Mouse (Mus musculus): Measurements from ENCODE around the gene Sirt4.

The Sirt4 gene

DNA sequence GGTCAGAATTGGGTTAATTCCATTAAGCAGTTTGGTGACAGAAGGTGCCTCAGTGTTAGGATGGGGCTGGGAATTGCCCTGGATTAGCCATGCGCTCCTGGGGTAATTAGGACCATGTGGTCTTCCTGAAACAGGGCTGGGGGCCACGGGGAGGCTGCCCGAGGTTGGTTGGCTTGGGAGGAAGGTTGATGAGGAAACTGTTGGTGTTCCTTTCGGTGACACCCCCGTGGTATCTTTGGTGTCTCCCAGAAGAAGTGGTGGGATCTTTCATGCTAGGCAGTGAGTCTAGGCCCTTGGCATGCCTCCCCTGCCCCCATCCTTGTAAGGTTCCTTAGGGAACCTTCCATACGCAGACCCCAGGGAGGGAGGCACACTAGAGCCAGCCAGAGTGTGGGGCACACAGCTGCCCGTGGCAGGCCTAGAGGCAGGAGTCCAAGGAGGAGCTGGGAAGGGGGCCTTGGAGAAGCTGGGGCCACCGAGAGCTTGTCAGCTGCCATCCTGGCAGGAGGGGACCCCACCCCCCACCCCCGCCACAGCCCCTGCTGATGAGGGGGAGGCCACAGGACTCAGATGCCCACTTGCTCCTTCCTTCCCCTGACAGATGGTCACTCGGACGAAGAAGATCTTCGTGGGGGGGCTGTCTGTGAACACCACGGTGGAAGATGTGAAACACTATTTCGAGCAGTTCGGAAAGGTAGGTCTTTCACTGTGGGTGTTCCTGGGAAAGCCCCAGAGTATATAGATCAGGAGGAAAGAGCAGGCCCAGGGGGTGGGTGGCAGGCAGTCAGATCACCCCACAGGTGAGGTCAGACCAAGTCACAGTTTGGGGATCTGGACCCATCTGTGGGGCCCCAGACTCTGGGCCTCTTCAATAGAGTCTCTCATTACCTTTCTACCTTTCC is 49.4 kb downstream of the Sirt4 start:
- no peak for DNase-seq (ENCODE audit: extremely low read depth, low read depth)

DNA sequence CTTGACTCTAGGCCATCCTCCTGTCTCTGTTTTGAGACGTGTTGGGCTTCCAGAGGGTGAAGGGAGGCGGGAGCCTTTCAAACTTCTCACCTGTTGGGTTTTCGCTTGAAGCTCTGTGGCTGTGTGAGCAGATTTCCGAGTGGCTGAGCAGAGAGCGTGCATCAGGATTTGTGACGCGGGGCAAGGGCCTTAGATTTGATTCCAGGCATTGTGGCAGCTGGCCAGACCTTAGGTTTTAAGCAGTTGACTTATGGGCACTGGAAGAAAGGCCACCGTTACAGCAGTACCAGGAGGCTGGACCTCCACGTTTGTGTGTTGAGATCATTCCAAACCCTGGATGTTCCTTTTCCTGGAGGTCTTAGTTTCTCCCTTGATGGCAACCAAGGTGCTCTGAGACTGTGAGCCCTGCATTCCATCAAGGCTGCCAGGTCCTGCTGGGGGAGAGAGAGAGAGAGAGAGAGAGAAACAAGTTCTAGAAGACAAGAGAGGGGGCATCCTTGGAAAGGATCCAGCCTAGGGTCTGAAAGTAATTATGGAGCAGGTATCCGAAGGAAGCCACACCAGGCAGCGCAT is 50.2 kb downstream of the Sirt4 start:
- DNase-seq (ENCODE audit: extremely low read depth, low read depth), result no peak

DNA sequence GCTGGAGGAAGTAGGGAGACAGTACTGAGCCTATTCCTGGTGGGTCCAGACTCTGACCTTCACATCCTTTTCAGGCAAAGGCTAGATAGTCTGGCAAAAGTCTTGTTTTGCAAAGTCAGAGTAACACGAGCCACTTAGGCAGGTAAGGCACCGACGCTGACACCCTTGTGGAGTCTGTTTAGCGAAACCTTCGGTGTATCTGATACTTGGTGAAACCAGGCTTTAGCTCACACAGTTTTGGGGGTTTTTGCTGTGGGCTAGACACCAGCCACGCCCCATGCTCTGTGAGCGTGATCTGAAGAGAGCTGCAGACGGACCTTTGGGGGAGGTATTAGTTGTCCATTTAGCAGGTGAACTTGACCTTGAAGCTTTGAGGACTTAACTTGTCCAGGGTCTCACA is 51.3 kb downstream of the Sirt4 start:
- DNase-seq (ENCODE audit: extremely low read depth, low read depth), result no peak

DNA sequence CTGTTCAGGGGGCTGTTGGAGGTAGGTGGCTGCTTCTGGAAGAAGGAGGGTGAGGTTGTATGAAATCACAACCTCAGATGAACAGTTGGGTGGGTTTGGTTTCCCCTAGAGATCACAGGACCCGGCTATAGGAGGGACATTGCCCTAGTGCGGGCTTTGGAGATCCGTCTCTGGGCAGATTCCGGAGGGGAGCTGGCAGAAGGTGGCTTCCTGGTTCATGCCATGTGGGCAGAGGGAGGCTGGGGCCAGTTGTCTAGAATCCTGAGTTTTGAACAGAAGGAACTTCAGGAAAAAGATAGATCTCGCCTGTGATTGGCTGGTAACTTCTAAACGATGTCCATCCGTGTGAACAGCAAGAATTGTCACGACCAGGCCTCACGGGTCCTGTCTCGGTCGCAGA is 52.1 kb downstream of the Sirt4 start:
- no peak for DNase-seq (ENCODE audit: extremely low read depth, low read depth)

DNA sequence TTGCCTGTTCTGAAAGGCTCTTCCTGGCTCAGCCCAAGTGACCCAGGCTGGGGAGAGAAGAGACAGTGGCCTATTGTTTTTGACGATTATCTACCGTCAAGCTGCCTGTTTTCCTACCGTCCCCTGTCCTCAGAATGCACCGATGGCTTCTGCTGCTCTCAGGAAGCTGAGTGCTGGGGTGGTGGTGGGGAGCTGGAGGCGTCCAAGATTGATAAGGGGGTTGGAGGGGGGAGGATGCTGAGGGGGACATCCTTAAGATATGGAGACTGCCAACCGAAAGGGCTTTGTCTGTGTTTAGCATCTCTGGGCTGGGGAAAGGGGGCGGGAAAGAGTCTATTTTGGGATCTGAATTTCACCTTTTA is 52.6 kb downstream of the Sirt4 start:
- no peak for DNase-seq (ENCODE audit: extremely low read depth, low read depth)

DNA sequence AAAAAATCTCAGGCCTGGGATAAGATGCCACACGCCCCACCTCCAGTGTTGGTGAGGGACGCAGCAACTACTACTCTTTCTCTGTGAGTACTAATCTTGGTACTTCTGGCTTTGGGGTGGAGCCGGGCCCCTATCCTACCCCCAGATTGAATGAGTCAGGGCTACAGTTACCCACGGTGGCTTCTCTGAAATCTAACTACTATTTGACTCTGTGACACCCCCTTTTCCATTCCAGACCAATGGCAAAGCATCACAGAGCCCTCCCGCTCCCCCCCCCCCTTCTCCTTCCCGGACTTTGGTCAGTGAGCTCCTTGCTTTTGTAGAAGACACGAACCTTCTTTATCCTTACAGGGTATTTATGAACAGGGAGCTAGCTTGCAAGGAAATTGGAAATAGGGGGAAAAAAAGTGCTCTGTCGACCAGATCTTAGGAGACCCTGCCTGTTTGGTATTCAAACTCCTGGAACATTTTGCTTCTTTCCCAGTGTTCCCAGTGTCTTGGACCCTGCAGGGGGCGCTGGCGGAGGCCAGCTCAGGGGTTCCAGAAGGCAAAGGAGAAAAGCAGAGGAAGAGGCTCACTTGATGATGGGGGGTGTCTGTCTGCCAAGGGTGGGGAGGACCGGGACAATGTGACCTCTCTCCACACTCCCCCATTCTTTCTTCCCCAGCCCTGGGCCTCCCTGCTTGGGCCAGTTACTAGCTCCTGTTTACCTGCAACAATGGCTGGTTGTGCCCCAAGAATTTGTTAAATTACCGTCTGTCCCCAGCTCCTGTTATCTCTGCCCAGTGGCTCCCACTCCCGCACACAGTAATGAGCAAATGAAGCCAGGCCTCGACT is 53.2 kb downstream of the Sirt4 start:
- DNase-seq (ENCODE audit: extremely low read depth, low read depth), result no peak

DNA sequence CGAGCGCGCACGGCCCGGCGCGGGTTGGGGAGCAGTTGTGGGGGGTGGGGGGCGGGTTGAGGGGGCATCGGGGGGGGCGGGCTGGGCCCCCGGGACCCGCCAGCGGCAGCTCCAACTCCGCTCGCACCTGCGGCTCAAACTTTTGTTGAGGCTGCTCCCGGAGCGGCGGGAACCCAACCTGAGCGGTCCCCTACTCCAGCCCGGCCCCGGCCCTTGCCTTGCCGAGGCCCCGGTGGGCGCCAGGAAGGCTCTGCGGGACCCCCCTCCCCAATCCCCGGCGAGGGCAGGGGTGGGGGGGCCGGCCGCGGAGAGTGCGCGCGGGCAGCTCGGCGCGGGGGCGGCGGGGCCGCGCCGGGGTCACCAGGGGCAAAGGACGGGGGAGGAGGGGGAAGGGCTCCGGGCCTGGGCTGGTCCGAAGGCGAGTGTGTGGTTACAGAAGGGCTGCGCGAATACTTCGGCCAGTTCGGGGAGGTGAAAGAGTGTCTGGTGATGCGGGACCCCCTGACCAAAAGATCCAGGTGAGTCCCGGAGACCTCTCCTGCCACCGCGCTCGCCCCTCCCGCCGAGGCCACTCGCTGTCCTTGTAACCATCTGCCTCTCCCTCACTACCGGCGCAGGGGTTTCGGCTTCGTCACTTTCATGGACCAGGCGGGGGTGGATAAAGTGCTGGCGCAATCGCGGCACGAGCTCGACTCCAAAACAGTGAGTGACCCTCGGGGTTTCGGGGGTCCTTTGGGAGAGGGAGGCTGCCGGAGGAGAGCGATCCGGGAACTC is 54.2 kb downstream of the Sirt4 start:
- DNase-seq (ENCODE audit: extremely low read depth, low read depth), result no peak

DNA sequence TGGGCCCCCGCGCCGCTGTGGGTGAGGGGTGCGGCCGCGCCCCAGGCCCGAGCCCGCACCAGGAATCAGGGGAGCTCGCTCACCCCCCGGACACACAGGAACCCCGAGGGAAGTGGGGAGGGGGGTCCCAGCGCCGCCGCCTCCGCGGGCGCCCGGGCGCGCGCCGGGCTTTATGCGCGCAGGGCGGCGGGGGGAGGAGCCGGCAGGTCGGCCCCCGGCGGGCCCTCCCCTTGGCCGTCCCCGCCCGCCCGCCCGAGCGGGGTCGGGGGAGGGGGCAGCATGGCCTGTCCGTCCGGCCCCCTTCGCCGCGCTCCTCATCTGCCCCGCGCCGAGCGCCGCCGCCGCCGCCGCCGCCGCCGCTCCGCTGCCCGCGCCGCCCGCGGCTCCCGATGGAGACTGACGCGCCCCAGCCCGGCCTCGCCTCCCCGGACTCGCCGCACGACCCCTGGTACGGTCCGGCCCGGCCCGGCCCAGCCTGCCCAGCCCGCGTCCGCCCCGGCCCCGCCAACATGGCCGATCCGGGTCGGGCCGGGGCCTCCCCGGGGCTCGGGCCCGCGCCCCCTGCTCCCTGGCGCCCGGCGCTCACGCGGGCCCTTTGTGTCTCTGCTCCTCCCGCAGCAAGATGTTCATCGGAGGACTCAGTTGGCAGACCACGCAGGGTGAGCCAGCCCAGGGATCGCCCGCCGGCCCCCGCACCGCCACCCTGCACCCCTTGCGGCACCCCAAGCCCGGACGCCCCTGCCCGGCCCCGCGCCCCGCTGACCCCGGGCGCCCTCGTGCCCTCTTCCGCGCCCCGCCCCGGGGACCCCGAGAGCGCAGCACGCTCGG is 55.0 kb downstream of the Sirt4 start, which contains the start of gene Msi1:
Gene Msi1, plus strand, starts transcription at position 241 of the 828 bp plus-strand sequence.
- no peak for DNase-seq (ENCODE audit: extremely low read depth, low read depth)

DNA sequence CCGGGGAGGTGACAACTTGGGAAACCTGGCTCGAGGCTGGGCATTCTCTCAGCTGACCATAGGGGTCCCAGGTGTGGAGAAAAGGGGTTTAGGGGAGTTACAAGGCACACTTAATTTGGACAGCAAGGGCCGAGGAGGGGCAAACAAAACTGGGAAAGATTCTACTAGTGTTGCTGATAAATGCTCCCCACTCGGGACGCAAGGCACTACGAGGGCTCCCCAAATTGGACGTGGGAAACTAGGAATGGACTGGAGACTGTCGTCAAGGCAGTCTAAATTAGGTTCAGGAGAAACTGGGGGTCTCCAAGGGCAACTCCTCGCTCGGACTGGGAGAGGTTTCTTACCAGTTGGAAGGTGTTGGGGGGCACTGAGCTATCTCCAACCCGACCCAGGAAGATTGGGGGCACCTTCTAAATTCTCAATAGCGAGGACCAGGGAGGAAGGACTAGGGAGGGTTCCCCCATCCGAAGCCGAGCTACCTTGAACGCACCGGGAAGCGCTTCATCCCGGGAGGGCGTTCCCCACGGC is 55.6 kb downstream of the Sirt4 start:
- DNase-seq (ENCODE audit: extremely low read depth, low read depth), result no peak

Measured in MEL-GATA-1-ER (cell line).